Mouse (Mus musculus) midbrain, postnatal 0 days (tissue): Measurements from ENCODE around the gene Rpp21. TPM values are rescaled to one million over a fixed set of nuclear protein-coding genes. Genes with fewer than 3 reads are reported as not detected.
"Not testable (repeated sequence)": the region's sequence is repeated elsewhere in the genome, so short reads cannot be mapped to it uniquely, and the experiment has no call there.

Experiments used
- ATAC-seq: fragments of 200-750 bp; cut with Nextera tagmentation; 2 replicates; pipeline ENCODE4 v1.8.0; 2017; ENCODE audit warnings: moderate number of reproducible peaks, mild to moderate bottlenecking, moderate TSS enrichment, moderate library complexity; ENCODE audit not compliant: low FRiP score
- DNase-seq: peaks from one replicate; pipeline ENCODE4 v3.0.0-alpha.2; 2015; ENCODE audit warnings: low spot score
- H3K27ac ChIP-seq: fragments of 300-500 bp; sonication (generic); 2 replicates; pipeline ENCODE4 v1.5.1; 2014; ENCODE audit warnings: low read depth, mild to moderate bottlenecking, low read length, mixed read lengths
- H3K27me3 ChIP-seq: fragments of 300-500 bp; sonication (generic); 2 replicates; pipeline ENCODE4 v1.6.1; 2014; ENCODE audit warnings: low read length, control low read depth, mixed read lengths; ENCODE audit not compliant: insufficient read depth
- H3K36me3 ChIP-seq: fragments of 300-500 bp; sonication (generic); 2 replicates; pipeline ENCODE4 v1.6.1; 2014; ENCODE audit warnings: low read length, control low read depth, mixed read lengths; ENCODE audit not compliant: insufficient read depth
- H3K4me1 ChIP-seq: fragments of 300-500 bp; sonication (generic); 2 replicates; pipeline ENCODE4 v1.6.1; 2014; ENCODE audit warnings: mild to moderate bottlenecking, control low read depth, antibody characterized with exemption, low read length, mixed read lengths; ENCODE audit not compliant: insufficient read depth
- H3K4me2 ChIP-seq: fragments of 300-500 bp; sonication (generic); 2 replicates; pipeline ENCODE4 v1.6.1; 2014; ENCODE audit warnings: low read depth, mild to moderate bottlenecking, low read length, mixed read lengths; ENCODE audit not compliant: poor library complexity, severe bottlenecking
- H3K4me3 ChIP-seq: fragments of 300-500 bp; sonication (generic); 2 replicates; pipeline ENCODE4 v1.5.1; 2014; ENCODE audit warnings: low read depth, mild to moderate bottlenecking, low read length, moderate library complexity
- H3K9ac ChIP-seq: fragments of 300-500 bp; sonication (generic); replicated peaks from 2 replicates; pipeline ENCODE4 v1.6.1; 2014; ENCODE audit warnings: mild to moderate bottlenecking, low read length, moderate library complexity, mixed read lengths; ENCODE audit not compliant: poor library complexity, severe bottlenecking
- H3K9me3 ChIP-seq: fragments of 300-500 bp; sonication (generic); 2 replicates; pipeline ENCODE4 v1.6.1; 2016; ENCODE audit warnings: low read length, control low read depth
- CTCF ChIP-seq: IDR thresholded peaks from 2 replicates; pipeline ENCODE4 v1.5.1; 2016; ENCODE audit warnings: antibody characterized with exemption, mild to moderate bottlenecking
- WGBS: fragments of 180-500 bp; shearing (Covaris S2); extraction: QIAGEN DNeasy Blood & Tissue Kit; methylation state at CpG from one replicate; pipeline ENCODE4 v1.1.7; 2014; 5-methylcytosine and 5-hydroxymethylcytosine counted together
- polyA plus RNA-seq: library from polyadenylated mRNA; unstranded; fragments of >200 nt; fragmentation: Nextera tagmentation; extraction: Ambion mirVana; gene quantifications from 2 replicates; pipeline ENCODE4 v1.2.1, GENCODE M21; 2015
- total RNA-seq: library from RNA; depleted of rRNA; stranded (reverse); fragments of >200 nt; gene quantifications from 2 replicates; pipeline ENCODE4 v1.2.3, GENCODE M21; 2014

Gene Rpp21
- total and polyA plus RNA-seq, 2 experiments from 2014 or later = 47.7 to 169 TPM

GRCm38 (mm10) chr17:36244031-36244430 is 13.8 kb downstream of the Rpp21 start:
- no peak for DNase-seq
- Histone ChIP-seq H3K4me1 (no peaks in the 10 kb centered on the region), H3K9ac (no peak overlapping the region), H3K9me3 (no peaks in the 10 kb centered on the region), H3K4me3 (no peak overlapping the region), H3K4me2 (no peak overlapping the region), H3K27me3 (no peaks in the 10 kb centered on the region; the same call in 1 of the 2 replicates), H3K36me3 (no peaks in the 10 kb centered on the region), H3K27ac (no peak overlapping the region)
- 8% methylated on average over 5 of the region's 5 CpGs for WGBS
- TF ChIP-seq CTCF = peak; percentile 14; the same call in 1 of the 2 replicates
- ATAC-seq = no peak

- 21% methylated on average over 5 of the region's 5 CpGs for WGBS
- Histone ChIP-seq H3K4me3 (no peak overlapping the region), H3K4me2 (no peak overlapping the region), H3K4me1 (no peaks in the 10 kb centered on the region), H3K9ac (no peak overlapping the region), H3K36me3 (no peaks in the 10 kb centered on the region), H3K27ac (no peak overlapping the region), H3K27me3 (peaks cover 6% of the 10 kb centered on the region), H3K9me3 (no peaks in the 10 kb centered on the region)
- DNase-seq = no peak
- ATAC-seq = no peak
- no peak for TF ChIP-seq CTCF
These were observed 17.1 kb downstream of the Rpp21 start for GRCm38 (mm10) chr17:36240637-36241213.

- Histone ChIP-seq H3K4me2 (peak overlapping the region; percentile 58), H3K9me3 (no peaks in the 10 kb centered on the region), H3K36me3 (no peaks in the 10 kb centered on the region), H3K4me1 (no peaks in the 10 kb centered on the region), H3K27ac (no peak overlapping the region), H3K4me3 (peak overlapping the region; percentile 31), H3K9ac (peak overlapping the region; percentile 34; the same call in 1 of the 2 replicates), H3K27me3 (peaks cover 6% of the 10 kb centered on the region)
- no peak for DNase-seq
- no peak for ATAC-seq
- WGBS = 4% methylated on average over 27 of the region's 27 CpGs
- no peak for TF ChIP-seq CTCF
These were observed 20.4 kb downstream of the Rpp21 start for GRCm38 (mm10) chr17:36237321-36237921.

- H3K27me3 ChIP-seq, ATAC-seq, H3K36me3 ChIP-seq, DNase-seq, H3K4me3 ChIP-seq, H3K9me3 ChIP-seq, H3K9ac ChIP-seq, H3K27ac ChIP-seq, H3K4me2 ChIP-seq, H3K4me1 ChIP-seq: not testable (repeated sequence)
- WGBS = 26% methylated on average over 8 of the region's 9 CpGs
These were observed 22.6 kb downstream of the Rpp21 start for GRCm38 (mm10) chr17:36235300-36235699.

GRCm38 (mm10) chr17:36233572-36233971 is 24.3 kb downstream of the Rpp21 start:
- TF ChIP-seq CTCF = no peak
- no peak for DNase-seq
- no peaks in the 10 kb centered on the region for H3K4me1 ChIP-seq
- H3K27ac ChIP-seq = no peak overlapping the region
- H3K9me3 ChIP-seq = no peaks in the 10 kb centered on the region
- H3K27me3 ChIP-seq = peaks cover 11% of the 10 kb centered on the region; the same call in 1 of the 2 replicates
- H3K36me3 ChIP-seq = no peaks in the 10 kb centered on the region
- 82% methylated on average over 5 of the region's 5 CpGs for WGBS
- no peak overlapping the region for H3K4me3 ChIP-seq
- ATAC-seq = no peak
- H3K9ac ChIP-seq = no peak overlapping the region
- no peak overlapping the region for H3K4me2 ChIP-seq

GRCm38 (mm10) chr17:36231318-36231717 is 26.6 kb downstream of the Rpp21 start:
- TF ChIP-seq CTCF = peak; percentile 79
- no peak overlapping the region for H3K27ac ChIP-seq
- no peaks in the 10 kb centered on the region for H3K36me3 ChIP-seq
- no peak overlapping the region for H3K4me3 ChIP-seq
- no peaks in the 10 kb centered on the region for H3K4me1 ChIP-seq
- peaks cover 12% of the 10 kb centered on the region; the same call in 1 of the 2 replicates for H3K27me3 ChIP-seq
- H3K9ac ChIP-seq = no peak overlapping the region
- H3K9me3 ChIP-seq = no peaks in the 10 kb centered on the region
- peak; percentile 86 for DNase-seq
- no peak for ATAC-seq
- 17% methylated on average over 36 of the region's 36 CpGs for WGBS
- H3K4me2 ChIP-seq = no peak overlapping the region
